Comparison of ENCODE assay signal across 11 mouse cellular contexts in genomic region chr2:14719119-14719718, GRCm38 (mm10).
DNase-seq lines count a peak whose midpoint lies in the region; ATAC-seq lines count a peak whose summit lies in the region.
"Had no signal": no experiment of that assay in that cellular context is flagged by ENCODE, and none has a peak within 500 bp of the region (broad histone marks: within the 10 kb centered on the region; RNA-seq: fewer than 3 reads in every experiment).

No protein-coding gene starts in this region.

- peak; percentile 54 for DNase-seq in heart, adult 11 months
- DNase-seq in heart, adult 9 months (ENCODE audit: low spot score in 2 of 2), result no peak
- DNase-seq in frontal cortex, postnatal 36 days (ENCODE audit: low spot score in 2 of 2), result peak; percentile 43 to 79
- DNase-seq in thymus, postnatal 25 days, result no peak
- DNase-seq in kidney, postnatal 25 days, result no peak
- DNase-seq in ovary, postnatal 36 days (ENCODE audit: low spot score), result no peak
- DNase-seq: gastrocnemius, adult 2 months; lung, postnatal 10 days had no signal

- peak; percentile 60 for ATAC-seq in common myeloid progenitor, adult 5-6 weeks (replicated peaks; ENCODE audit: low read depth, poor library complexity, severe bottlenecking)
- peak; percentile 67 for ATAC-seq in megakaryocyte, adult 5-6 weeks (ENCODE audit: poor library complexity, severe bottlenecking)
- ATAC-seq: midbrain, embryonic 16.5 days had no signal

Comparison
In these comparisons a context has a peak if more than half of its experiments do, and no peak if none do; other contexts are left out.
1. DNase-seq: peak in heart, adult 11 months (single experiment) and frontal cortex, postnatal 36 days (2 of 2); none in heart, adult 9 months (0 of 2), thymus, postnatal 25 days (single experiment), kidney, postnatal 25 days (0 of 2) and ovary, postnatal 36 days (single experiment).